Mouse (Mus musculus): Measurements from ENCODE around the gene Asphd1.

- TF ChIP-seq EP300 (IDR thresholded peaks at IDR 0.05; ENCODE audit: insufficient read depth, low read depth, low read length) (no peak), POLR2A (IDR thresholded peaks at IDR 0.05; ENCODE audit: insufficient read depth, low read depth, low read length) (no peak), CTCF (IDR thresholded peaks at IDR 0.05) (no peak)
Observed at GRCm38 (mm10) chr7:126983113-126983512, 33.7 kb upstream of the Asphd1 start.
